Mouse (Mus musculus): ENCODE data around the gene 1700003E16Rik. TPM values are rescaled to one million over a fixed set of nuclear protein-coding genes. Genes with fewer than 3 reads are reported as not detected.

Gene 1700003E16Rik
- polyA plus RNA-seq, 1 experiment from 2014 or later = 3.4 TPM

DNA sequence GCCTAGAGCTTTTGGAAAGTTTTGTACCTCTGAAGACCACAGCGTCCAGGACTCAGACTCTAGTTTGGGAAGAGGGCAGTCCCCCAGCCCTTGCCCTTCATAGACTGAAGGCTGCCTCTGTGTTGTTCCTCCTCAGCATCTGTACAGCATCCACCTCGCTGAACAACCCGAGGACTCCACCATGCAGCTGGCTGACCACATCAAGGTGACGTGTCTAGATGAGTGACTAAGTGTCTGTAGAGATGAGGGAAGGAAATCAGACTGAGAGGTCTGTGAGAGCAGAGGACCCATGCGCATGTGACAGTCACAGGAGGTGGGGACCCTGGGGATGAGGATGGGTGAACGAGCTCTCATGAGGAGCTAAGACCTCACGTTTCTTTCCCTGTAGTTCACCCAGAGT lies 37.4 kb downstream of the 1700003E16Rik start:
- ATAC-seq (ENCODE audit: insufficient number of reproducible peaks, low FRiP score, low TSS enrichment, low read depth) = no peak
- Histone ChIP-seq H3K27ac (no peak overlapping the region), H3K4me2 (no peak overlapping the region), H3K4me3 (no peak overlapping the region), H3K27me3 (no peaks in the 10 kb centered on the region), H3K36me3 (peaks cover 98% of the 10 kb centered on the region), H3K9ac (no peak overlapping the region), H3K9me3 (no peaks in the 10 kb centered on the region), H3K4me1 (peaks cover 4% of the 10 kb centered on the region; the same call in 1 of the 2 replicates)
- WGBS = 89% methylated on average over 7 of the region's 7 CpGs

DNA sequence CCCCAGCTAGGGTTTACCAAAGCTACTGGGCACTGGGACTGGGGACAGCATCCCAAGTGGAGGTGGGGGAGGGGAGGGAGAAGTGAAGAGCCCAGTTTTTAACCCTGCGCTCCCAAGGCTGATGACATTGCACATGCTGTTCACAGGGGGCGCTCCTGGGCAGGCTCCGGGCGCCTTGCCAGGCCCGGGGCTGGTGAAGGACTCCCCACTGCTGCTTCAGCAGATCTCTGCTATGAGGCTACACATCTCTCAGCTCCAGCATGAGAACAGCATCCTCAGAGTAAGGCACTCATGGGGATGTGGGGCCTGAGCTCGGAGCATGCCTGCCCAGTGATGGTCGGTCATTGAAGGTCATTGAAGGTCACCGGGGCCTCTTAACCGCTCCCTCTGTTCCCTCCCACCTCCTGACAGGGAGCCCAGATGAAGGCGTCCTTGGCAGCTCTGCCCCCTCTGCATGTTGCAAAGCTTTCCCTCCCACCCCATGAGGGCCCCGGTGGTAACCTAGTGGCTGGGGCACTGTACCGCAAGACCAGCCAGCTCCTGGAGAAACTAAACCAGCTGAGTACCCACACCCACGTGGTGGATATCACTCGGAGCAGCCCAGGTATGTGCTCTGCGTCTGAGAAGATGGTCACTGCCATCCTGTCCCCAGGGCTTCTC lies 41.3 kb downstream of the 1700003E16Rik start:
- Histone ChIP-seq H3K27ac (no peak overlapping the region), H3K9ac (no peak overlapping the region), H3K27me3 (no peaks in the 10 kb centered on the region), H3K36me3 (peaks cover 84% of the 10 kb centered on the region), H3K4me1 (peaks cover 4% of the 10 kb centered on the region; the same call in 1 of the 2 replicates), H3K9me3 (no peaks in the 10 kb centered on the region), H3K4me2 (no peak overlapping the region), H3K4me3 (no peak overlapping the region)
- no peak for ATAC-seq (ENCODE audit: insufficient number of reproducible peaks, low FRiP score, low TSS enrichment, low read depth)
- 45% methylated on average over 15 of the region's 15 CpGs for WGBS

GRCm38 (mm10) chr6:83203320-83203719 lies 47.1 kb downstream of the 1700003E16Rik start:
- Histone ChIP-seq H3K36me3 (peaks cover 25% of the 10 kb centered on the region), H3K4me2 (no peak overlapping the region), H3K27me3 (no peaks in the 10 kb centered on the region), H3K4me1 (no peaks in the 10 kb centered on the region), H3K9me3 (no peaks in the 10 kb centered on the region), H3K27ac (no peak overlapping the region), H3K4me3 (no peak overlapping the region), H3K9ac (no peak overlapping the region)
- ATAC-seq (ENCODE audit: insufficient number of reproducible peaks, low FRiP score, low TSS enrichment, low read depth) = no peak
- WGBS = 82% methylated on average over 4 of the region's 4 CpGs

- 84% methylated on average over 3 of the region's 3 CpGs for WGBS
- H3K4me2 ChIP-seq = no peak overlapping the region
- no peaks in the 10 kb centered on the region for H3K9me3 ChIP-seq
- no peak overlapping the region for H3K4me3 ChIP-seq
- no peaks in the 10 kb centered on the region; the same call in 1 of the 2 replicates for H3K4me1 ChIP-seq
- H3K36me3 ChIP-seq = peaks cover 3% of the 10 kb centered on the region; the same call in 1 of the 2 replicates
- H3K27ac ChIP-seq = no peak overlapping the region
- ATAC-seq (ENCODE audit: insufficient number of reproducible peaks, low FRiP score, low TSS enrichment, low read depth) = no peak
- no peaks in the 10 kb centered on the region for H3K27me3 ChIP-seq
- no peak overlapping the region for H3K9ac ChIP-seq
These were observed 49.6 kb downstream of the 1700003E16Rik start for GRCm38 (mm10) chr6:83205851-83206250.

- 78% methylated on average over 11 of the region's 11 CpGs for WGBS
- no peak for ATAC-seq (ENCODE audit: insufficient number of reproducible peaks, low FRiP score, low TSS enrichment, low read depth)
- no peak overlapping the region for H3K4me3 ChIP-seq
- H3K4me1 ChIP-seq = no peaks in the 10 kb centered on the region; the same call in 1 of the 2 replicates
- no peak overlapping the region for H3K4me2 ChIP-seq
- no peaks in the 10 kb centered on the region for H3K9me3 ChIP-seq
- H3K9ac ChIP-seq = no peak overlapping the region
- H3K36me3 ChIP-seq = no peaks in the 10 kb centered on the region
- no peaks in the 10 kb centered on the region for H3K27me3 ChIP-seq
- H3K27ac ChIP-seq = no peak overlapping the region
These were observed 50.1 kb downstream of the 1700003E16Rik start for GRCm38 (mm10) chr6:83206321-83206720.

DNA sequence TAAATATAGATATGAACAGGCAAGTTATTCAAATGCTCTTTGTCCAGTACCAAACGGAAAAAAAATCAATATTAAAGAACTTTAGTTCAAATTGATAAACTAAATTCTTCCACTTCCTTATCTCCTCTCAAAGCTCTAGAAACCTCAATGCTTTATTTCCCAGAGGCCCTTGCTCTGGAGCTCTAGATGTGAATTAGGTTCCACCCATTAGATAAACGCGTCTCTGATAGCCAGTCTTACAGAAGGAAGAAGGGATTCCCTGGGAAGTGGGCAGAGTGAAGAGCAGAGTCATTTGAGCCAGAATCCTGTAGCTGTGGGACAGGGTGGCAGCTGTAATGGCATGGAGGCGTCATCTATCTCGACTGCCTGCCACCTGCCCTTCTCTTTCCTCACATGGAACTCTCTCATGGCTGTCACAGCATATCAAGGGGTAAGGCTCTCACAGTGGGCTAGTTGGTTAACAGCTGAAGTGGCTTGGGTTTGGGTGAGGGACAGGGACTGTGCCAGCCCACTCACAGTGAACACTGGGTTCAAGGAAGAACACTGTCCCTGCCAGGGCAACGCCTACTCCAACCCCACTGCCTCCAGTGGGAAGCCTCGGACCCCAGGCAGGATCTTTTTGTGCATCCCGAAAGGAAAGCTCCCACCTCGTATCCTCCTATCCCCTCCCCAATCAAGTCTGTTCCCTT lies 51.3 kb downstream of the 1700003E16Rik start:
- no peak for ATAC-seq (ENCODE audit: insufficient number of reproducible peaks, low FRiP score, low TSS enrichment, low read depth)
- WGBS = 71% methylated on average over 9 of the region's 9 CpGs

GRCm38 (mm10) chr6:83208050-83208400 lies 51.8 kb downstream of the 1700003E16Rik start:
- no peak overlapping the region for H3K4me3 ChIP-seq
- H3K9me3 ChIP-seq = no peaks in the 10 kb centered on the region
- H3K27ac ChIP-seq = no peak overlapping the region
- no peaks in the 10 kb centered on the region for H3K27me3 ChIP-seq
- no peak overlapping the region for H3K4me2 ChIP-seq
- no peak overlapping the region for H3K9ac ChIP-seq
- no peak for ATAC-seq (ENCODE audit: insufficient number of reproducible peaks, low FRiP score, low TSS enrichment, low read depth)
- WGBS = 64% methylated on average over 2 of the region's 2 CpGs
- no peaks in the 10 kb centered on the region; the same call in 1 of the 2 replicates for H3K4me1 ChIP-seq
- H3K36me3 ChIP-seq = no peaks in the 10 kb centered on the region

More for the DNA sequence above, 51.3 kb downstream of the 1700003E16Rik start:
- H3K9ac ChIP-seq = no peak overlapping the region
- H3K36me3 ChIP-seq = no peaks in the 10 kb centered on the region
- no peak overlapping the region for H3K4me3 ChIP-seq
- H3K4me2 ChIP-seq = no peak overlapping the region
- no peaks in the 10 kb centered on the region; the same call in 1 of the 2 replicates for H3K4me1 ChIP-seq
- no peaks in the 10 kb centered on the region for H3K27me3 ChIP-seq
- no peaks in the 10 kb centered on the region for H3K9me3 ChIP-seq
- H3K27ac ChIP-seq = no peak overlapping the region

GRCm38 (mm10) chr6:83210495-83210894 lies 54.3 kb downstream of the 1700003E16Rik start:
- no peaks in the 10 kb centered on the region for H3K9me3 ChIP-seq

GRCm38 (mm10) chr6:83211526-83211925 lies 55.3 kb downstream of the 1700003E16Rik start:
- WGBS = 30% methylated on average over 5 of the region's 5 CpGs
- H3K9ac ChIP-seq = no peak overlapping the region
- no peaks in the 10 kb centered on the region for H3K27me3 ChIP-seq
- peaks cover 5% of the 10 kb centered on the region; the same call in 1 of the 2 replicates for H3K4me1 ChIP-seq
- no peaks in the 10 kb centered on the region for H3K36me3 ChIP-seq
- no peaks in the 10 kb centered on the region for H3K9me3 ChIP-seq
- no peak for ATAC-seq (ENCODE audit: insufficient number of reproducible peaks, low FRiP score, low TSS enrichment, low read depth)
- H3K4me3 ChIP-seq = no peak overlapping the region
- no peak overlapping the region for H3K4me2 ChIP-seq
- no peak overlapping the region for H3K27ac ChIP-seq

More at GRCm38 (mm10) chr6:83210495-83210894, 54.3 kb downstream of the 1700003E16Rik start:
- ATAC-seq (ENCODE audit: insufficient number of reproducible peaks, low FRiP score, low TSS enrichment, low read depth) = no peak
- peaks cover 4% of the 10 kb centered on the region; the same call in 1 of the 2 replicates for H3K4me1 ChIP-seq
- no peak overlapping the region for H3K4me2 ChIP-seq
- H3K27ac ChIP-seq = no peak overlapping the region
- no peak overlapping the region for H3K9ac ChIP-seq
- H3K27me3 ChIP-seq = no peaks in the 10 kb centered on the region
- no peak overlapping the region for H3K4me3 ChIP-seq
- 36% methylated on average over 2 of the region's 2 CpGs for WGBS
- H3K36me3 ChIP-seq = no peaks in the 10 kb centered on the region

Other genes with a start within 250 kb of the 1700003E16Rik start
- 1.5 and 2.1 TPM in 2 replicates for gene Sema4f, start 216.6 kb upstream of the 1700003E16Rik start, polyA plus RNA-seq (2015; fragmentation: Nextera tagmentation; extraction: Ambion mirVana)
- 0.70 and 0.86 TPM in 2 replicates for gene M1ap, start 209.5 kb upstream of the 1700003E16Rik start, polyA plus RNA-seq (2015; fragmentation: Nextera tagmentation; extraction: Ambion mirVana)
- gene Dok1, start 122.9 kb upstream of the 1700003E16Rik start, polyA plus RNA-seq (2015; fragmentation: Nextera tagmentation; extraction: Ambion mirVana) = 13.1 and 15.7 TPM in 2 replicates
- gene Loxl3, start 122.2 kb upstream of the 1700003E16Rik start, polyA plus RNA-seq (2015; fragmentation: Nextera tagmentation; extraction: Ambion mirVana) = 31.2 and 34.9 TPM in 2 replicates
- gene Aup1, start 101.9 kb upstream of the 1700003E16Rik start, polyA plus RNA-seq (2015; fragmentation: Nextera tagmentation; extraction: Ambion mirVana) = 181 and 186 TPM in 2 replicates
- gene Htra2, start 101.1 kb upstream of the 1700003E16Rik start, polyA plus RNA-seq (2015; fragmentation: Nextera tagmentation; extraction: Ambion mirVana) = 64.6 and 70.6 TPM in 2 replicates
- gene Dqx1, start 98.6 kb upstream of the 1700003E16Rik start, polyA plus RNA-seq (2015; fragmentation: Nextera tagmentation; extraction: Ambion mirVana) = 0.57 and 1.3 TPM in 2 replicates
- not detected in 2 replicates for gene Tlx2, start 86.1 kb upstream of the 1700003E16Rik start, polyA plus RNA-seq (2015; fragmentation: Nextera tagmentation; extraction: Ambion mirVana)
- gene Pcgf1, start 78.5 kb upstream of the 1700003E16Rik start, polyA plus RNA-seq (2015; fragmentation: Nextera tagmentation; extraction: Ambion mirVana) = 29.2 and 31.9 TPM in 2 replicates
- 0.41 and 0.50 TPM in 2 replicates for gene Lbx2, start 70.0 kb upstream of the 1700003E16Rik start, polyA plus RNA-seq (2015; fragmentation: Nextera tagmentation; extraction: Ambion mirVana)
- gene Ccdc142, start 54.8 kb upstream of the 1700003E16Rik start, polyA plus RNA-seq (2015; fragmentation: Nextera tagmentation; extraction: Ambion mirVana) = 2.0 and 2.5 TPM in 2 replicates
- gene Gm42688, start 54.8 kb upstream of the 1700003E16Rik start, polyA plus RNA-seq (2015; fragmentation: Nextera tagmentation; extraction: Ambion mirVana) = 2.5 and 3.5 TPM in 2 replicates
- 119 and 123 TPM in 2 replicates for gene Mrpl53, start 47.4 kb upstream of the 1700003E16Rik start, polyA plus RNA-seq (2015; fragmentation: Nextera tagmentation; extraction: Ambion mirVana)
- gene Mogs, start 40.9 kb upstream of the 1700003E16Rik start, polyA plus RNA-seq (2015; fragmentation: Nextera tagmentation; extraction: Ambion mirVana) = 41.8 and 53.8 TPM in 2 replicates
- 89.8 and 91.4 TPM in 2 replicates for gene Wbp1, start 34.8 kb upstream of the 1700003E16Rik start, polyA plus RNA-seq (2015; fragmentation: Nextera tagmentation; extraction: Ambion mirVana)
- gene Ino80b, start 31.0 kb upstream of the 1700003E16Rik start, polyA plus RNA-seq (2015; fragmentation: Nextera tagmentation; extraction: Ambion mirVana) = 9.9 and 10.0 TPM in 2 replicates
- 76.7 and 79.5 TPM in 2 replicates for gene Rtkn, start 20.9 kb upstream of the 1700003E16Rik start, polyA plus RNA-seq (2015; fragmentation: Nextera tagmentation; extraction: Ambion mirVana)
- gene Wdr54, start within 50 bp of the 1700003E16Rik start, polyA plus RNA-seq (2015; fragmentation: Nextera tagmentation; extraction: Ambion mirVana) = 4.8 and 5.4 TPM in 2 replicates
- gene Dctn1, start 9.5 kb downstream of the 1700003E16Rik start, polyA plus RNA-seq (2015; fragmentation: Nextera tagmentation; extraction: Ambion mirVana) = 90.3 and 91.9 TPM in 2 replicates
- gene Slc4a5, start 63.4 kb downstream of the 1700003E16Rik start, polyA plus RNA-seq (2015; fragmentation: Nextera tagmentation; extraction: Ambion mirVana) = 0.06 and 0.07 TPM in 2 replicates
- gene Mthfd2, start 169.5 kb downstream of the 1700003E16Rik start, polyA plus RNA-seq (2015; fragmentation: Nextera tagmentation; extraction: Ambion mirVana) = 31.1 and 34.0 TPM in 2 replicates
- 67.8 and 68.7 TPM in 2 replicates for gene Mob1a, start 169.6 kb downstream of the 1700003E16Rik start, polyA plus RNA-seq (2015; fragmentation: Nextera tagmentation; extraction: Ambion mirVana)
- 102 and 104 TPM in 2 replicates for gene Bola3, start 192.7 kb downstream of the 1700003E16Rik start, polyA plus RNA-seq (2015; fragmentation: Nextera tagmentation; extraction: Ambion mirVana)